Mouse (Mus musculus): ENCODE measurements around the gene Cct8l1. TPM values are rescaled to one million over a fixed set of nuclear protein-coding genes. Genes with fewer than 3 reads are reported as not detected.
A peak's percentile ranks its signal among the peaks of the same experiment; 100 is the strongest.

Cct8l1 gene
- polyA plus RNA-seq, 1 experiment from 2014 or later = 0.06 TPM

DNA sequence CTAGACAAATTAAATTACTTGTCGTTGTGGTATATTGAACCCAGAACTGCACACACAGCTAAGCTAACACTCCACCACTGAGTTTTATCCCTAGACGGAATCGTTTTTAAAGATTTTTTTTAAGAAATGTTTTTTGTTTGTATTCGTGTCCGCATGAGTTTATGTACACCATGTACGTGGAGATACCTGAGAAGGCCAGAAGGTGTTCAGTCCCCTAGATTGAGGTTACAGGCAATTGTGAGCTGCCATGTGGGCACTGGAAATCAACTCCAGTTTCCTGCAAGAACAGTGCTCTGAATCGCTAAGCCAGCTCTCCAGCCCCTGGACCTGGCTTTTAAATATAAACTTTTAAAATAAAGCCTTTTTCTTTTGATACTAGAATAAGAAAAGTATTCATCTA is 15.2 kb upstream of the Cct8l1 start:
- Histone ChIP-seq H3K27ac (replicated peaks) (peak overlapping the region; percentile 100; the same call in 1 of the 2 replicates), H3K36me3 (replicated peaks) (no peaks in the 10 kb centered on the region), H3K27me3 (no peaks in the 10 kb centered on the region), H3K9me3 (replicated peaks) (no peaks in the 10 kb centered on the region), H3K4me3 (replicated peaks) (peak overlapping the region; percentile 99), H3K4me2 (peak overlapping the region; percentile 96), H3K9ac (0 out of 2 replicates have a peak overlapping the region, but pooled peaks have one; percentile 96), H3K4me1 (replicated peaks) (peaks cover 19% of the 10 kb centered on the region)
- ATAC-seq (ENCODE audit: insufficient read depth) = no peak
- 61% methylated on average over 7 of the region's 7 CpGs for WGBS (ENCODE audit: insufficient replicate concordance)

- Histone ChIP-seq H3K36me3 (replicated peaks) (no peaks in the 10 kb centered on the region), H3K4me3 (replicated peaks) (no peak overlapping the region), H3K9ac (no peak overlapping the region), H3K9me3 (replicated peaks) (no peaks in the 10 kb centered on the region), H3K27ac (replicated peaks) (no peak overlapping the region), H3K4me2 (no peak overlapping the region), H3K4me1 (replicated peaks) (no peaks in the 10 kb centered on the region), H3K27me3 (no peaks in the 10 kb centered on the region)
- whole genome bisulfite sequencing (ENCODE audit: insufficient replicate concordance) = 76% methylated on average over 5 of the region's 5 CpGs
- ATAC-seq (ENCODE audit: insufficient read depth) = no peak
Observed at GRCm38 (mm10) chr5:25506041-25506440, 9.8 kb upstream of the Cct8l1 start.

GRCm38 (mm10) chr5:25516301-25516895 is 531 bp downstream of the Cct8l1 start:
- H3K4me1 ChIP-seq (replicated peaks) = no peaks in the 10 kb centered on the region
- no peak overlapping the region for H3K27ac ChIP-seq (replicated peaks)
- 79% methylated on average over 11 of the region's 11 CpGs for WGBS (ENCODE audit: insufficient replicate concordance)
- ATAC-seq (ENCODE audit: insufficient read depth) = no peak
- no peak overlapping the region for H3K9ac ChIP-seq
- no peaks in the 10 kb centered on the region for H3K36me3 ChIP-seq (replicated peaks)
- no peaks in the 10 kb centered on the region for H3K27me3 ChIP-seq
- H3K9me3 ChIP-seq (replicated peaks) = no peaks in the 10 kb centered on the region
- H3K4me2 ChIP-seq = no peak overlapping the region
- H3K4me3 ChIP-seq (replicated peaks) = no peak overlapping the region

DNA sequence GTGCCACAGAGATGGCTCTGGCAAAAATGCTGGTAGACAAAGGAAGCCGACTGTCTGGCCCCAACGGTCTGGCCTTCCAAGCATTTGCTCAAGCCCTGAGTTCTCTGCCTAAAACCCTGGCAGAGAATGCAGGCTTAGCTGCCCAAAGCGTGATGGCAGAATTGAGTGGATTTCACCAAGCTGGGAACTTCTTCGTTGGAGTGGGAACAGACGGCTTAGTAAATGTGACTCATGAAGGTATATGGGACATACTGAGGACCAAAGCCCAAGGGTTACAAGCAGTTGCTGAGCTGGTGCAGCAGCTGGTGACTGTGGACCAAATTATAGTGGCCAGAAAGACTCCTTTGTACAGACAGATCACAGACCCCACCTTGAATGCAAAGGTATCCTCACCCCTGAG is 1.7 kb downstream of the Cct8l1 start:
- H3K4me2 ChIP-seq = no peak overlapping the region
- ATAC-seq (ENCODE audit: insufficient read depth) = no peak
- no peaks in the 10 kb centered on the region for H3K4me1 ChIP-seq (replicated peaks)
- H3K4me3 ChIP-seq (replicated peaks) = no peak overlapping the region
- H3K27me3 ChIP-seq = no peaks in the 10 kb centered on the region
- no peaks in the 10 kb centered on the region for H3K36me3 ChIP-seq (replicated peaks)
- H3K9me3 ChIP-seq (replicated peaks) = no peaks in the 10 kb centered on the region
- H3K9ac ChIP-seq = no peak overlapping the region
- 66% methylated on average over 5 of the region's 5 CpGs for WGBS (ENCODE audit: insufficient replicate concordance)
- H3K27ac ChIP-seq (replicated peaks) = no peak overlapping the region

- Histone ChIP-seq H3K4me1 (replicated peaks) (no peaks in the 10 kb centered on the region), H3K4me3 (replicated peaks) (no peak overlapping the region), H3K9ac (no peak overlapping the region), H3K27me3 (no peaks in the 10 kb centered on the region), H3K4me2 (no peak overlapping the region), H3K36me3 (replicated peaks) (no peaks in the 10 kb centered on the region), H3K9me3 (replicated peaks) (no peaks in the 10 kb centered on the region), H3K27ac (replicated peaks) (no peak overlapping the region)
- no peak for ATAC-seq (ENCODE audit: insufficient read depth)
- 53% methylated on average over 3 of the region's 3 CpGs for WGBS (ENCODE audit: insufficient replicate concordance)
Observed at GRCm38 (mm10) chr5:25519820-25520219, 4.0 kb downstream of the Cct8l1 start.

DNA sequence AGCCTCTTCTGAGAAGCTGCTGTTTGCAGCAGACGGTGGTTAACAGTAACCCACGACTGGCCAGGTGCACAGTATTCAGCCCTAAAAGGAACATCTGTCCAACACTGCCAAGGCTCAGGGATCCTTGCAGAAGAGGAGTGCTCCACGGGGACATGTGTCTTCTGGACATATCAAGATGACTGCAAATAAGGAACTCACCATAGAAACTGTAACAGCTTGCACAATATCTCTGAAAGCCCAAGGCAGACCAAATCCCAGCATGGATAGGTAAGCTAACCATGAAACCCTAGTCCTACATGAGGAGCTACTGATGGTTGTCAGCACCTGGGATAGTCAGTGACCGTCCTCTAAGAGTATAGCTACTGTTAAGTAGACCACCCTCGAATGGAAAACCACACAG is 5.6 kb downstream of the Cct8l1 start:
- WGBS (ENCODE audit: insufficient replicate concordance) = 52% methylated on average over 5 of the region's 5 CpGs

DNA sequence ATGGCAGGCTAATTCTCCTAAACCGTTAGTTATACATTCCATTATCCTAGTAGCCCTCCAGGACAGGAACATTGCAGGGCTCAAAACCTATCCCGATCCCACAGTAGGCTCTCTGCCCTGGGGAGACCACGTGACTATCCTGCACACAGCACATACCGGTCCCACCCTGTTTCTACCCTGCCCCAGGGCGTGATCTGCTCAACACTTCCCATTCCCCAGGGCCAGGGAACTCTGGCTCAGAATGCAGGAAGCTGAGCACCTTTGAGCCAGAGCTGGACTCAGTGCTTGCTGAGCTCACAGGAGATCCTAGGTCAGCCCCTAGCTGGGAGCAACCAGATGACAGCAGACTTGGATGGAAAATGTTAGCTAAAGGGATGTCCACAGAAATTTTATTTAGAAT is 10.2 kb downstream of the Cct8l1 start:
- Histone ChIP-seq H3K27ac (replicated peaks) (no peak overlapping the region), H3K4me2 (no peak overlapping the region), H3K27me3 (no peaks in the 10 kb centered on the region), H3K9ac (no peak overlapping the region), H3K4me1 (replicated peaks) (peaks cover 37% of the 10 kb centered on the region), H3K36me3 (replicated peaks) (no peaks in the 10 kb centered on the region), H3K4me3 (replicated peaks) (no peak overlapping the region), H3K9me3 (replicated peaks) (no peaks in the 10 kb centered on the region)
- 37% methylated on average over 5 of the region's 5 CpGs for WGBS (ENCODE audit: insufficient replicate concordance)
- no peak for ATAC-seq (ENCODE audit: insufficient read depth)

More for the DNA sequence above, 5.6 kb downstream of the Cct8l1 start:
- ATAC-seq (ENCODE audit: insufficient read depth) = no peak
- Histone ChIP-seq H3K9me3 (replicated peaks) (no peaks in the 10 kb centered on the region), H3K36me3 (replicated peaks) (no peaks in the 10 kb centered on the region), H3K9ac (no peak overlapping the region), H3K4me3 (replicated peaks) (no peak overlapping the region), H3K4me2 (no peak overlapping the region), H3K27me3 (no peaks in the 10 kb centered on the region), H3K4me1 (replicated peaks) (peaks cover 7% of the 10 kb centered on the region), H3K27ac (replicated peaks) (no peak overlapping the region)

DNA sequence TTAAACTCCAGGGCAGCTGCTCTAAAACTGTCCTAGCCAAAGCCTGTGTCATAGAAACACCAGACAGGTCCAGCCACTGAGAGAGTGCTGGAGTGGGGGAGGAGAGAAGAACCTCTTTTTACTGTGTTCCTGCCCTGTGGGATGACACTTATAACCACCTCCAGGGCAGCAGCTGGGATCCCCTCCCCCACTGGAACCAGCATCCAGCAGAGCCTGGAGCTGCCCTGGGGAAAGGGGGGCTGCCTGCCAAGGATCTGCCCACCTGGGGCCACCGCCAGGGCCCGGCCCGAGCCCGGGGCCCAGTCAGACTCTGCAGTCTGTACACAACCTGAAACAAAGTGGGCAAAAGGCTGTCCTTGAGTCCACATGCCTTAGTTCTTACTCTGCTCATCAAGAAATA is 11.1 kb downstream of the Cct8l1 start:
- Histone ChIP-seq H3K4me1 (replicated peaks) (peaks cover 41% of the 10 kb centered on the region), H3K4me2 (no peak overlapping the region), H3K9ac (no peak overlapping the region), H3K9me3 (replicated peaks) (no peaks in the 10 kb centered on the region), H3K36me3 (replicated peaks) (no peaks in the 10 kb centered on the region), H3K4me3 (replicated peaks) (no peak overlapping the region), H3K27me3 (no peaks in the 10 kb centered on the region), H3K27ac (replicated peaks) (no peak overlapping the region)
- 46% methylated on average over 4 of the region's 4 CpGs for WGBS (ENCODE audit: insufficient replicate concordance)
- no peak for ATAC-seq (ENCODE audit: insufficient read depth)

DNA sequence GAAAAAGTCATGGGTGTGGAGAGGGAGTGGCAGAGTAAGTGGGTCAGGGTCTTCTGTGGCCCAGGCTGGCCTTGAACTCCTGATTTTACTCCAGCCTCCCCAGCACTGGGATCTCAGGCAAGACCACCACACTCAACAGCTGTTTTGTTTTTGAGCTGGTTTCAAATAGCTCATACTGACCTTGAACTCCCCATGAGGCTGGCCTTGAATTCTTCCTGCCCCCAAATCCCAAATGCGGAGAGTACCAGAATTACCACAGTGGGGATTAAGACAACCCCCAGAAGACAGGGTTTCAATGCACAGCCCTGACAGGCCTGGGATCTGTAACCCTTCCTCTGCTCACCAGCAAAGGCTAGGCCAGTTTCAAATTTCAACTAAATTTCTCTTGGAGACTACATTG is 12.1 kb downstream of the Cct8l1 start:
- Histone ChIP-seq H3K36me3 (replicated peaks) (no peaks in the 10 kb centered on the region), H3K4me1 (replicated peaks) (peaks cover 51% of the 10 kb centered on the region), H3K9me3 (replicated peaks) (no peaks in the 10 kb centered on the region), H3K27ac (replicated peaks) (no peak overlapping the region), H3K27me3 (no peaks in the 10 kb centered on the region), H3K4me3 (replicated peaks) (no peak overlapping the region), H3K4me2 (no peak overlapping the region), H3K9ac (no peak overlapping the region)
- no peak for ATAC-seq (ENCODE audit: insufficient read depth)
- WGBS (ENCODE audit: insufficient replicate concordance) = 83% methylated on average over 1 of the region's 1 CpGs

DNA sequence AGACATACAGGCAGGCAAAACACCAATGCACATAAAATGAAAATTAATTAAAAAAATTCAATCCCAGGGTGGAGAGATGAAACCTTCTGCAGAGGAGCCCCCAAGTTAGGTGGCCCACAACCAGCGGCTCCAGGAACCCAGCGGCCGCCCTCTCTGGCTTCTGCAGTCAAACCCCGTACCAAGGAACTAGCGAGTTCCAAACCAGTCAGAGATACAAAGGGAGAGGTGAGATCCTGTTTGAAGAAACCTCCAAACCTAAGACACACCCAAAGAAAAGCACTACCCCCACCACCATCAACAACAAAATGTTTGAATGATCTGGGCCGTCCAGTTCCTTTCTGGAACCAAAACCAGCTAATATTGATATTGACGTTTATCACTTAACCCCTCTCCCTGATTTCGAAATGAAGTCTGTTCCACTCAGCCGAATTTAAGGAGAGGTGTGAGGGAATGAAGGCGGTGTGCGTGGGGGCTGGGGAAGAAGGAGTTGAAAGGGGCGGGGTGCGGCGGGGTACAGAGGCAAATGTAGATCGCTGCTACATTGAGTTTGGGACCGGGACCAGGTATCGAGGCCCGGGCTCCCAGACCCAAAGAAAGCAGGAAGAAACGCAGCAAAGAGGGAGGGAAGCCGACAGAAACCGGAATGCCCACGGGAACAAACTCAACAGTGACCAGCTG is 13.1 kb downstream of the Cct8l1 start:
- H3K4me1 ChIP-seq (replicated peaks) = peaks cover 56% of the 10 kb centered on the region
- 6% methylated on average over 22 of the region's 22 CpGs for WGBS (ENCODE audit: insufficient replicate concordance)
- no peaks in the 10 kb centered on the region for H3K27me3 ChIP-seq
- H3K36me3 ChIP-seq (replicated peaks) = no peaks in the 10 kb centered on the region
- H3K27ac ChIP-seq (replicated peaks) = peak overlapping the region; percentile 82
- peak overlapping the region; percentile 68 for H3K9ac ChIP-seq
- H3K4me3 ChIP-seq (replicated peaks) = peak overlapping the region; percentile 76
- no peaks in the 10 kb centered on the region for H3K9me3 ChIP-seq (replicated peaks)
- ATAC-seq (ENCODE audit: insufficient read depth) = peak; percentile 26
- peak overlapping the region; percentile 90 for H3K4me2 ChIP-seq

DNA sequence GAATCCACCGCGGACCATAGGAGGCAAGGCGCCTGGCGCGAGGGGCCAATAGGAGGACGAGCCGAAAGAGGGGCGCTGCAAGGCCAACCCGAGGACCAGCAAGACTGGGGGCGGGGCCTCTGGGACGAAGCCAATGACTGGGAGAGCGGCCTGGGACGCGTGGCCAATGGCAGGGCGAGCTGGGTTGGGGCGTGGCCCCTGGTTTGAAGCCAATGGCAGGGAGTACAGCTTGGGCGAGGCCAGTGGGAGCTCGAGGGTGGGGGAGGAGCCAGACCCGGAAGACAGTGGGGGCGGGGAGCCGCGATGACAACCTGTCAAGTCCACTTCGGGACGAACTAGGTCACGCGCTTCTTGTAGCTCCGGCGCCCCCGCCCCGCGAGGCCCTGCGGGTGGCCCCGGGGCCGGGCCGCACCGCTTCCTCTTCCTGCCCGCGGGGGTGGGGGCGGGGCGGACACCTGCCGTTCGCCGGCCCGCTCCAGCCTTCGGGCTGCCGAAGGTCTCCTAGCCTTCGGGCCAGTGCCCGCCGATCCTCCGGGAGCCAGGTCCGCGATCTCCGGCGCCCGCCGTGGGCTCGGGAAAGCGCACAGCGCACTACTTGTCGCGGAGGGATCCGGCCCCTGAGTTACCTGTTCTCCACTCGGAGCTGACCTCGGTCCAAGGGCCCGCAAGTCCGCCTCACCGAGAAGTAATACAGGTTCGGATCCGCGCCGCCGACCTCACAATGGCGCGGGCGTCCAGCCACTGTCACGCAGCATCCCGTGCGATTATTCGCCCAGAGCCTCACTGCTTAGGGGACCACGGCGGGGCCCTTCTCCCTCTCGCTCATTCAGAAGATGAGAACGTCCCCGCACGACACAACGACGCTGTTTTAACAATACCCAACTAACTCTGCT is 13.9 kb downstream of the Cct8l1 start:
- peaks cover 56% of the 10 kb centered on the region for H3K4me1 ChIP-seq (replicated peaks)
- peak; percentile 98 for ATAC-seq (ENCODE audit: insufficient read depth)
- H3K9ac ChIP-seq = peak overlapping the region; percentile 83
- H3K4me2 ChIP-seq = peak overlapping the region; percentile 90
- H3K4me3 ChIP-seq (replicated peaks) = peak overlapping the region; percentile 76
- H3K27me3 ChIP-seq = no peaks in the 10 kb centered on the region
- no peaks in the 10 kb centered on the region for H3K9me3 ChIP-seq (replicated peaks)
- under 1% methylated on average over 87 of the region's 87 CpGs for WGBS (ENCODE audit: insufficient replicate concordance)
- H3K36me3 ChIP-seq (replicated peaks) = no peaks in the 10 kb centered on the region
- H3K27ac ChIP-seq (replicated peaks) = peak overlapping the region; percentile 96
